Mouse (Mus musculus) CH12.LX (cell line): Measurements from ENCODE around the gene Cfdp1.

Experiments used
- CHD2 ChIP-seq: IDR thresholded peaks from 2 replicates; pipeline ENCODE4 v1.6.1; 2011; ENCODE audit warnings: low read length, improper control_type of control experiment
- CTCF ChIP-seq, 2 experiments: IDR thresholded peaks in 1 of 2; conservative IDR thresholded peaks in 1 of 2; 2 replicates each; pipeline ENCODE4 v1.5.1; 2011 to 2012; ENCODE audit warnings: low read depth in 2 of 2, low read length in 2 of 2, improper control_type of control experiment in 1 of 2, inconsistent platforms in 1 of 2, mild to moderate bottlenecking in 1 of 2, moderate library complexity in 1 of 2
- POLR2A ChIP-seq: IDR thresholded peaks from 2 replicates; pipeline ENCODE4 v1.6.1; 2011; ENCODE audit warnings: low read depth, mild to moderate bottlenecking, improper control_type of control experiment, low read length
- TBP ChIP-seq: conservative IDR thresholded peaks from 2 replicates; pipeline ENCODE4 v1.6.1; 2011; ENCODE audit warnings: low read depth, low read length, improper control_type of control experiment
- ZMIZ1 ChIP-seq: IDR thresholded peaks from 2 replicates; pipeline ENCODE4 v1.6.1; 2012; ENCODE audit warnings: low read depth, mild to moderate bottlenecking, inconsistent platforms, low read length, improper control_type of control experiment

DNA sequence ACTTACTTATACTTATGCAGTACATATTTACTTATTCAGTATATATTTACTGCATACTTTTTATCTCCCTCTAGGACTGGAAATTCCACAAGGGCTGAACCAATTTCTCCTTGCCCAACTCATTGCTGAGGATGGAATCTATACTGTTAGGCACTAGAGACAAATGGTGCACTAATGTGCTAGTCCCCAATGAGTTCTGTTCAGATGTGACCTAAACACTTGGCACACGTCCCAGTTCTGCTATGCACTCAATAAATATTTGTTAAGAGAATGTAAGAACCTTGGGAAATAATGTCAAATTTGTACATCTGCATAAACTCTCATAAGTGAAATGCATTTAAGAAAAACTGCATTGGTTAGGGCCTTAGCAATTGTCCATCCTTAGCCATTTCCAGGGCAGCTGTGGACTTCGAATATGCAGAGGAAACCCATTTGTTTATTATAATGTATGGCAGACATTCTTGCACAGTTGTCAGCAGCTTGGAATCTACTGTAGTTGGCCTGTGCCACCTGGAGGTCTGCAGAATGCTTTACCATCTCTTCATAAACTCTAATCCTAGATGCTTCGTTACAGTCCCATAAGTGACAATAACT lies 60.7 kb downstream of the Cfdp1 start:
- TF ChIP-seq ZMIZ1 = no peak
- TF ChIP-seq CTCF (conservative IDR thresholded peaks at IDR 0.05 in 1 of 2, IDR thresholded peaks at IDR 0.05 in 1 of 2; ENCODE audit: low read depth in 2 of 2, low read length in 2 of 2) = no peak
- no peak for TF ChIP-seq TBP
- no peak for TF ChIP-seq POLR2A
- TF ChIP-seq CHD2 = no peak
